Mouse (Mus musculus) liver, embryonic 13.5 days (tissue): ENCODE results near the gene Bpifa2. TPM values are rescaled to one million over a fixed set of nuclear protein-coding genes. Genes with fewer than 3 reads are reported as not detected.
"Not testable (repeated sequence)": the region's sequence is repeated elsewhere in the genome, so short reads cannot be mapped to it uniquely, and the experiment has no call there.

Experiments used
- ATAC-seq: fragments of 200-750 bp; cut with Nextera tagmentation; 2 replicates; pipeline ENCODE4 v1.8.0; 2017; ENCODE audit warnings: low read depth, mild to moderate bottlenecking, moderate number of reproducible peaks, moderate library complexity
- DNase-seq: peaks from one replicate; pipeline ENCODE4 v3.0.0; 2022
- H3K27ac ChIP-seq: fragments of 300-500 bp; sonication (generic); 2 replicates; pipeline ENCODE4 v1.5.1; 2015; ENCODE audit warnings: moderate library complexity, mild to moderate bottlenecking, inconsistent platforms
- H3K27me3 ChIP-seq: fragments of 300-500 bp; sonication (generic); 2 replicates; pipeline ENCODE4 v1.6.1; 2015; ENCODE audit warnings: mild to moderate bottlenecking, inconsistent platforms
- H3K36me3 ChIP-seq: fragments of 300-500 bp; sonication (generic); 2 replicates; pipeline ENCODE4 v1.6.1; 2015; ENCODE audit warnings: mild to moderate bottlenecking, inconsistent platforms
- H3K4me1 ChIP-seq: fragments of 300-500 bp; sonication (generic); replicated peaks from 2 replicates; pipeline ENCODE4 v1.6.1; 2015; ENCODE audit warnings: inconsistent platforms
- H3K4me2 ChIP-seq: fragments of 300-500 bp; sonication (generic); 2 replicates; pipeline ENCODE4 v1.6.1; 2015; ENCODE audit warnings: inconsistent platforms, mild to moderate bottlenecking, moderate library complexity
- H3K4me3 ChIP-seq: fragments of 300-500 bp; sonication (generic); replicated peaks from 2 replicates; pipeline ENCODE4 v1.5.1; 2015; ENCODE audit warnings: mild to moderate bottlenecking, inconsistent platforms
- H3K9ac ChIP-seq: fragments of 300-500 bp; sonication (generic); 2 replicates; pipeline ENCODE4 v1.6.1; 2015; ENCODE audit warnings: mild to moderate bottlenecking, inconsistent platforms
- H3K9me3 ChIP-seq: fragments of 300-500 bp; sonication (generic); replicated peaks from 2 replicates; pipeline ENCODE4 v1.6.1; 2016; ENCODE audit warnings: inconsistent platforms
- WGBS: fragments of 180-500 bp; shearing (Covaris S2); methylation state at CpG from one replicate; pipeline ENCODE4 v1.1.7; 2015; ENCODE audit not compliant: insufficient replicate concordance; 5-methylcytosine and 5-hydroxymethylcytosine counted together
- polyA plus RNA-seq: library from polyadenylated mRNA; unstranded; fragments of >200 nt; fragmentation: Nextera tagmentation; extraction: Ambion mirVana; gene quantifications from 2 replicates; pipeline ENCODE4 v1.2.1, GENCODE M21; 2015

Gene Bpifa2
- polyA plus RNA-seq, 1 experiment from 2014 or later, result not detected

GRCm38 (mm10) chr2:154007381-154007780 lies 684 bp upstream of the Bpifa2 start:
- Histone ChIP-seq H3K4me1 (no peaks in the 10 kb centered on the region), H3K4me3 (no peak overlapping the region), H3K4me2 (no peak overlapping the region), H3K9ac (no peak overlapping the region), H3K36me3 (no peaks in the 10 kb centered on the region), H3K27ac (no peak overlapping the region), H3K9me3 (no peaks in the 10 kb centered on the region), H3K27me3 (no peaks in the 10 kb centered on the region)
- 39% methylated on average over 1 of the region's 1 CpGs for WGBS
- no peak for DNase-seq
- no peak for ATAC-seq

GRCm38 (mm10) chr2:154017990-154018389 lies 9.9 kb downstream of the Bpifa2 start:
- ATAC-seq (no peak), DNase-seq (no peak)
- WGBS, result 67% methylated on average over 1 of the region's 1 CpGs
- Histone ChIP-seq H3K4me2 (no peak overlapping the region), H3K27me3 (no peaks in the 10 kb centered on the region), H3K4me3 (no peak overlapping the region), H3K27ac (no peak overlapping the region), H3K9ac (no peak overlapping the region), H3K4me1 (no peaks in the 10 kb centered on the region), H3K9me3 (no peaks in the 10 kb centered on the region), H3K36me3 (no peaks in the 10 kb centered on the region)

GRCm38 (mm10) chr2:154024676-154025075 lies 16.6 kb downstream of the Bpifa2 start:
- 50% methylated on average over 4 of the region's 4 CpGs for WGBS
- not testable (repeated sequence) for H3K4me1 ChIP-seq, H3K36me3 ChIP-seq, H3K4me3 ChIP-seq, H3K27ac ChIP-seq, H3K9me3 ChIP-seq, H3K27me3 ChIP-seq, DNase-seq, ATAC-seq, H3K4me2 ChIP-seq, H3K9ac ChIP-seq

- no peaks in the 10 kb centered on the region for H3K36me3 ChIP-seq
- H3K27me3 ChIP-seq, result no peaks in the 10 kb centered on the region
- H3K4me2 ChIP-seq, result no peak overlapping the region
- H3K4me3 ChIP-seq, result no peak overlapping the region
- H3K27ac ChIP-seq, result no peak overlapping the region
- H3K9ac ChIP-seq, result no peak overlapping the region
- ATAC-seq (no peak), DNase-seq (no peak)
- 52% methylated on average over 2 of the region's 2 CpGs for WGBS
- H3K4me1 ChIP-seq, result no peaks in the 10 kb centered on the region
- no peaks in the 10 kb centered on the region for H3K9me3 ChIP-seq
Measured at GRCm38 (mm10) chr2:154038932-154039331, 30.9 kb downstream of the Bpifa2 start.

GRCm38 (mm10) chr2:154044743-154045142 lies 36.7 kb downstream of the Bpifa2 start:
- ATAC-seq (no peak), DNase-seq (no peak)
- Histone ChIP-seq H3K36me3 (no peaks in the 10 kb centered on the region), H3K27me3 (no peaks in the 10 kb centered on the region), H3K4me1 (no peaks in the 10 kb centered on the region), H3K9me3 (no peaks in the 10 kb centered on the region), H3K27ac (no peak overlapping the region), H3K9ac (no peak overlapping the region), H3K4me2 (no peak overlapping the region), H3K4me3 (no peak overlapping the region)
- WGBS, result 49% methylated on average over 3 of the region's 3 CpGs

GRCm38 (mm10) chr2:154058690-154059089 lies 50.6 kb downstream of the Bpifa2 start:
- WGBS, result 25% methylated on average over 2 of the region's 2 CpGs
- no peak overlapping the region for H3K4me2 ChIP-seq
- ATAC-seq, result no peak
- no peak for DNase-seq
- H3K27ac ChIP-seq, result no peak overlapping the region
- no peak overlapping the region for H3K9ac ChIP-seq
- no peak overlapping the region for H3K4me3 ChIP-seq
- H3K9me3 ChIP-seq, result no peaks in the 10 kb centered on the region
- no peaks in the 10 kb centered on the region for H3K36me3 ChIP-seq
- H3K27me3 ChIP-seq, result no peaks in the 10 kb centered on the region
- H3K4me1 ChIP-seq, result no peaks in the 10 kb centered on the region

Other genes with a start within 250 kb of the Bpifa2 start
- gene Efcab8, start 228.3 kb upstream of the Bpifa2 start, polyA plus RNA-seq, result 0.06 TPM in 1 of 2 replicates, not detected in the other
- gene Sun5, start 137.2 kb upstream of the Bpifa2 start, polyA plus RNA-seq, result not detected in 2 replicates
- not detected in 2 replicates for gene Bpifb2, start 133.2 kb upstream of the Bpifa2 start, polyA plus RNA-seq
- not detected in 2 replicates for gene Bpifb6, start 107.9 kb upstream of the Bpifa2 start, polyA plus RNA-seq
- gene Bpifb3, start 90.0 kb upstream of the Bpifa2 start, polyA plus RNA-seq, result not detected in 2 replicates
- gene Bpifb4, start 70.1 kb upstream of the Bpifa2 start, polyA plus RNA-seq, result 0.07 TPM in 1 of 2 replicates, not detected in the other
- not detected in 2 replicates for gene Bpifa6, start 33.3 kb upstream of the Bpifa2 start, polyA plus RNA-seq
- gene Bpifa3, start 122.1 kb downstream of the Bpifa2 start, polyA plus RNA-seq, result not detected in 2 replicates
- 0.09 TPM in 1 of 2 replicates, not detected in the other for gene Bpifa1, start 134.6 kb downstream of the Bpifa2 start, polyA plus RNA-seq
- 0.09 and 0.10 TPM in 2 replicates for gene Bpifa5, start 154.3 kb downstream of the Bpifa2 start, polyA plus RNA-seq
- 0.21 and 0.38 TPM in 2 replicates for gene Bpifb1, start 182.6 kb downstream of the Bpifa2 start, polyA plus RNA-seq
- gene Bpifb5, start 215.5 kb downstream of the Bpifa2 start, polyA plus RNA-seq, result not detected in 2 replicates
- not detected in 2 replicates for gene Bpifb9a, start 249.6 kb downstream of the Bpifa2 start, polyA plus RNA-seq